Mouse (Mus musculus): ENCODE measurements at regions not wholly inside any gene's neighbourhood (a gene's known extent, or its start where the extent isn't known, plus 50 kb on each side); places are given as distances from the start of the nearest gene placed in this dataset.

DNA sequence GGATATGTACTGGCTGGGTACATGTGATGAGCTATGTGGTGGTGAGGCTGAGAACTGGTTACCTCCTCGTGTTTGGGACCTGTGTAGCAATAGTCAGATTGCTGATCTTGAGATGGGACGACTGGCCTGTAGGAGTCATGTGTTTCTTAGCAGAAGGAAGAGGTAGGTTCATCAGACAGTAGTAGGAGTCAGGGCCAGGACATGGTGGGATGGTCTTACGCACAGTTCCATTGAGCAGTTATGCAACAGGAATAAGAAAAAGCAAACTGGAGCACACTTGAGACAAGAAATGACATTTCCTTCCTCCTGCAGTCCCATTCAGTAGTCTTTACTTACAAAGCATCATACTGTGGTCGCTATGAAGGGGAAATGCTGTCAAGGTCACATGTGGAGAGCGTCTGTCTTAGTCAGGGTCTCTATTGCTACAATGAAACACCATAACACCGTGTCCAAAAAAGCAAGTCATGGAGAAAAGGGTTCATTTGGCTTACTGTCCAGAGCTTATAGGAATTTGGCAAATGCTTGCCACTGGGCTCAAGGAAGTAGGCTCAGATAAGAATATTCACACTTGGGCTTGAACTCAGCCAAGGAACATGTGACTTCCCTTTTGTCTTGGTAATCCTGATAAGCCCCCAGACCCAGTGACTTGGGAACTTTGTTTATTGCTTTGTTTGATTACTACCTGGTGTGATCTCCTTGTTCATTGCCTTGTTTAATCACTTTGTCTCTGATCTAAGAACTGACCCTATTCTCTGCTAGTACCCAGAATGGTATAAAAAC is 72.0 kb downstream of the Tnfaip3 start:
- H3K36me3 ChIP-seq (ENCODE audit: control insufficient read depth, insufficient read depth, low read length) = no peaks in the 10 kb centered on the region
- no peak overlapping the region for H3K27ac ChIP-seq (ENCODE audit: low read depth, low read length)
- no peaks in the 10 kb centered on the region for H3K9me3 ChIP-seq (ENCODE audit: control insufficient read depth, low read length)
- no peaks in the 10 kb centered on the region for H3K4me1 ChIP-seq (ENCODE audit: control insufficient read depth, insufficient read depth, low read length)
- 64% methylated on average over 6 of the region's 6 CpGs for WGBS
- H3K27me3 ChIP-seq (ENCODE audit: control insufficient read depth, insufficient read depth, low read length) = no peaks in the 10 kb centered on the region
- no peak overlapping the region for H3K4me2 ChIP-seq (replicated peaks; ENCODE audit: low read depth, low read length)
- no peak overlapping the region for H3K9ac ChIP-seq (ENCODE audit: low read depth, low read length)
- no peak for ATAC-seq (ENCODE audit: low FRiP score, low TSS enrichment)
- H3K4me3 ChIP-seq (ENCODE audit: low read length) = no peak overlapping the region

DNA sequence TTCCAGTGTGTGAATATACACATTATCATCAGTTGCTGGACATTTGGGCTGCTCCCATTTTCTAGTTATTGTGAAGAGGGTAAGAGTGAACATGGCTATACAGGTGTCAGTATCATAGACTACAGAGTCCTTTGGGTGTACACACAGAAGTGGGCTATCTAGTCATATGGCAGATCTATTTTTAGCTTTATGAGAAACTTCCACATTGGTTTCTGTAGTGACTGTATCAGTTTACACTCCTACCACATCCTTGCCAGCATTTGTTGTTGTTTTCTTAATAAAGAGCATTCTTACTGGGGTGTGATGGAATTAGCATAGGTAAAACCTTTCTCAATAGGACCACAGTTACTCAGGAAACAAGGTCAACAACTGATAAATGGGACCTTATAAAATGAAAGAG is 68.7 kb downstream of the Tnfaip3 start:
- Histone ChIP-seq H3K36me3 (ENCODE audit: control insufficient read depth, insufficient read depth, low read length) (no peaks in the 10 kb centered on the region), H3K27ac (ENCODE audit: low read depth, low read length) (no peak overlapping the region), H3K27me3 (ENCODE audit: control insufficient read depth, insufficient read depth, low read length) (no peaks in the 10 kb centered on the region), H3K4me1 (ENCODE audit: control insufficient read depth, insufficient read depth, low read length) (no peaks in the 10 kb centered on the region), H3K9me3 (ENCODE audit: control insufficient read depth, low read length) (no peaks in the 10 kb centered on the region), H3K4me2 (replicated peaks; ENCODE audit: low read depth, low read length) (no peak overlapping the region), H3K4me3 (ENCODE audit: low read length) (no peak overlapping the region), H3K9ac (ENCODE audit: low read depth, low read length) (no peak overlapping the region)
- ATAC-seq (ENCODE audit: low FRiP score, low TSS enrichment) = no peak
